Mouse (Mus musculus) neural tube, embryonic 11.5 days (tissue): Measurements from ENCODE around the gene Ifna13. TPM values are rescaled to one million over a fixed set of nuclear protein-coding genes. Genes with fewer than 3 reads are reported as not detected.

Experiments used
- ATAC-seq: fragments of 200-750 bp; cut with Nextera tagmentation; 2 replicates; pipeline ENCODE4 v1.8.0; 2017; ENCODE audit warnings: moderate number of reproducible peaks, mild to moderate bottlenecking, moderate TSS enrichment, moderate library complexity; ENCODE audit not compliant: insufficient read depth, low FRiP score, low TSS enrichment
- DNase-seq: peaks from one replicate; pipeline ENCODE4 v3.0.0-alpha.2; 2015; ENCODE audit warnings: low spot score
- H3K27ac ChIP-seq: fragments of 300-500 bp; sonication (generic); 2 replicates; pipeline ENCODE4 v1.5.1; 2014; ENCODE audit warnings: low read depth, mild to moderate bottlenecking, low read length
- H3K27me3 ChIP-seq: fragments of 300-500 bp; sonication (generic); 2 replicates; pipeline ENCODE4 v1.6.1; 2014; ENCODE audit warnings: mild to moderate bottlenecking, low read length, mixed read lengths; ENCODE audit not compliant: control insufficient read depth, insufficient read depth
- H3K36me3 ChIP-seq: fragments of 300-500 bp; sonication (generic); 2 replicates; pipeline ENCODE4 v1.6.1; 2014; ENCODE audit warnings: mild to moderate bottlenecking, low read length, moderate library complexity, mixed read lengths; ENCODE audit not compliant: control insufficient read depth, insufficient read depth
- H3K4me1 ChIP-seq: fragments of 300-500 bp; sonication (generic); 2 replicates; pipeline ENCODE4 v1.6.1; 2014; ENCODE audit warnings: low read length, mixed read lengths; ENCODE audit not compliant: control insufficient read depth, insufficient read depth
- H3K4me2 ChIP-seq: fragments of 300-500 bp; sonication (generic); 2 replicates; pipeline ENCODE4 v1.6.1; 2014; ENCODE audit warnings: low read depth, mild to moderate bottlenecking, moderate library complexity
- H3K4me3 ChIP-seq: fragments of 300-500 bp; sonication (generic); 2 replicates; pipeline ENCODE4 v1.5.1; 2014; ENCODE audit warnings: low read depth, low read length
- H3K9ac ChIP-seq: fragments of 300-500 bp; sonication (generic); 2 replicates; pipeline ENCODE4 v1.6.1; 2014; ENCODE audit warnings: mild to moderate bottlenecking, low read length
- H3K9me3 ChIP-seq: fragments of 300-500 bp; sonication (generic); 2 replicates; pipeline ENCODE4 v1.6.1; 2016; ENCODE audit warnings: low read length; ENCODE audit not compliant: control insufficient read depth
- WGBS: fragments of 180-500 bp; shearing (Covaris S2); extraction: QIAGEN DNeasy Blood & Tissue Kit; methylation state at CpG from one replicate; pipeline ENCODE4 v1.1.7; 2014; 5-methylcytosine and 5-hydroxymethylcytosine counted together
- polyA plus RNA-seq: library from polyadenylated mRNA; unstranded; fragments of >200 nt; fragmentation: Nextera tagmentation; extraction: Ambion mirVana; gene quantifications from 2 replicates; pipeline ENCODE4 v1.2.1, GENCODE M21; 2014

Ifna13 gene
- not detected in 2 replicates for polyA plus RNA-seq

DNA sequence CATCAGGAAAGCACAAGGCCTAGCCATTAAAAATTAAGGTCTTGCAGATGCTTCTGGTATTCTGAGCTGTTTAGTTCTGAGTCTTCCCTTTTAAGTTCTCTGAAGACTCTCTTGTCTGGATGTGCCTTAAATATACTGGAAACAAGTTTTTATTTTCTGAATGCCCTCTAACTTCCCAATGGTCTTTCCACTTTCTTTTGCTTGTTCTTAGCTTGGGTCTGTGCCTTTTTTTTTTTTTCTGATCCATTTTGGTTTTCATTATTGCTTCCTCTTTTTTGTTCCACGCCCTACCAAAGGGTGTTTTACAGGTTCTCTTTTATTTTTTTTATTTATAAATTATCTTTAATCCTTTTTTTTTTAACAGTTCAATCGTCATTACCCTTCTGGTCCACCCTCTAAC lies at the start of gene Ifna13:
Gene Ifna13 (minus strand): TSS at position 101 of the 400 bp plus-strand sequence.
- Histone ChIP-seq H3K4me3 (no peak within 1 kb of the TSS), H3K27me3 (no peaks in the 10 kb centered on the region), H3K36me3 (no peaks in the 10 kb centered on the region), H3K4me2 (no peak within 1 kb of the TSS), H3K9ac (no peak within 1 kb of the TSS), H3K4me1 (no peaks in the 10 kb centered on the region), H3K9me3 (no peaks in the 10 kb centered on the region), H3K27ac (no peak within 1 kb of the TSS)
- no peak for ATAC-seq
- DNase-seq = no peak
- 48% methylated on average over 2 of the region's 2 CpGs for WGBS

DNA sequence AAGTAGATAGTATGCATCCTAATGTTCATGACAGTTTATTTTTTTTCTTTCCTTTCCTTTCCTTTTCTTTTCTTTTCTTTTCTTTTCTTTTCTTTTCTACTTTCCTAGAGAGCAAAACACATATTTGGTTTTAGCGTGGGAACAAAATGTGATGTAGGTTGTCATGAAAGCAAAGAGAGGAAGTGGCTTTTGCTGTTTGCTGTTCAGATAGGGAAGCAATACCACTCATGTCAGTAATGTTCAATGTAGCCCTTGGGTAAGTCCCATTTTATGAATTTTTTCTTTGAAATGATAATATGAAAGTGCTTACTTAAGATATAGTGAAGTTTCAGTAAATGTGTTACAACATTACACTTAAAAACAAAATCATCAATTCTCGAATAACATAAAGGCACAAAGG lies 49.1 kb upstream of the Ifna13 start:
- no peak overlapping the region for H3K4me3 ChIP-seq
- ATAC-seq (no peak), DNase-seq (no peak)
- H3K27ac ChIP-seq = no peak overlapping the region
- H3K4me2 ChIP-seq = no peak overlapping the region
- H3K4me1 ChIP-seq = no peaks in the 10 kb centered on the region
- no peak overlapping the region for H3K9ac ChIP-seq
- no peaks in the 10 kb centered on the region for H3K27me3 ChIP-seq
- H3K36me3 ChIP-seq = no peaks in the 10 kb centered on the region
- 90% methylated on average over 2 of the region's 2 CpGs for WGBS
- no peaks in the 10 kb centered on the region for H3K9me3 ChIP-seq

DNA sequence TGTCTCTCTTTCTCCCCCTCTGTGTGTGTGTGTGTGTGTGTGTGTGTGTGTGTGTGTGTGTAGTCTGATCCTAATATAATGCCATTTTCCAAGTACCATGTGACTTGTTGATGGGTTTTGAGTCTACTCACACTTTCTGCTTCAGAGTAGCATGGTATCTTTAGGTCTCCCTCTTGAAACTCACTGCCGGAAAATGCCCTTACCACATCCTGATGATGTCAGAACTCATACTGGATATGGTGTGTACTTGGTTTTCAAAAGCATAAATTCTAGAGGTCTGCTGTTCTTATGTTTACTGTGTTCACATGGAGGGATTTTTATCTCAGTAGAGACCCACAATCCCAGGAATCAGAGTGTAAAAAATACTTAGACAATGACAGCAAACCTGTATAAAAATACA lies 48.3 kb upstream of the Ifna13 start:
- Histone ChIP-seq H3K9me3 (no peaks in the 10 kb centered on the region), H3K9ac (no peak overlapping the region), H3K27ac (no peak overlapping the region), H3K27me3 (no peaks in the 10 kb centered on the region), H3K4me3 (no peak overlapping the region), H3K36me3 (no peaks in the 10 kb centered on the region), H3K4me2 (no peak overlapping the region), H3K4me1 (no peaks in the 10 kb centered on the region)
- 86% methylated on average over 1 of the region's 1 CpGs for WGBS
- DNase-seq = no peak
- no peak for ATAC-seq

GRCm38 (mm10) chr4:88691259-88691658 lies 47.0 kb upstream of the Ifna13 start, which contains the start of gene Ifnab:
TSS of gene Ifnab (minus strand) at chr4:88691359.
- 66% methylated on average over 2 of the region's 2 CpGs for WGBS
- Histone ChIP-seq H3K9ac (no peak within 1 kb of the TSS), H3K27me3 (no peaks in the 10 kb centered on the region), H3K4me2 (no peak within 1 kb of the TSS), H3K4me1 (no peaks in the 10 kb centered on the region), H3K27ac (no peak within 1 kb of the TSS), H3K9me3 (no peaks in the 10 kb centered on the region), H3K4me3 (no peak within 1 kb of the TSS), H3K36me3 (no peaks in the 10 kb centered on the region)
- DNase-seq (no peak), ATAC-seq (no peak)

DNA sequence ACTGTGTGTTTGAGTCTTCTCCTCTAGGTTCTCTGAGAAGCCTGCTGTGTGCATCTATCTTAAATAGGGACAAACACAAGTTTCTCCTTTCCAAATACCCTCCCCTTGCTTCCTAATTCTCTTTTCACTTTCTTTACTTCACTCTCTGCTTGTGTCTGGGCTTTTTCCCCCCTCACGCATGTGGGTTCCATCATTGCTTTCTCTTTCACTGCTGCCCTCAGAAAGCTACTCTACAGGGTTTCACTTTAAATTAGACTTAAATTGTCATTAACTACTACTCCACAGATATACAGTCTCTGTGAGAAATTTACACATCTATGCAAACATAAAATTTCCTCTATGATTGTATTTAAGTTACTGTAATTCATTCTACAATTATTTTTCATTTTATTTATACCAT lies 39.6 kb upstream of the Ifna13 start, which contains the start of gene Ifna2:
Gene Ifna2 (minus strand): TSS at position 101 of the 400 bp plus-strand sequence.
- Histone ChIP-seq H3K27ac (no peak within 1 kb of the TSS), H3K9ac (no peak within 1 kb of the TSS), H3K9me3 (no peaks in the 10 kb centered on the region), H3K4me1 (no peaks in the 10 kb centered on the region), H3K36me3 (no peaks in the 10 kb centered on the region), H3K27me3 (no peaks in the 10 kb centered on the region), H3K4me2 (no peak within 1 kb of the TSS), H3K4me3 (no peak within 1 kb of the TSS)
- WGBS = 96% methylated on average over 1 of the region's 1 CpGs
- DNase-seq (no peak), ATAC-seq (no peak)

DNA sequence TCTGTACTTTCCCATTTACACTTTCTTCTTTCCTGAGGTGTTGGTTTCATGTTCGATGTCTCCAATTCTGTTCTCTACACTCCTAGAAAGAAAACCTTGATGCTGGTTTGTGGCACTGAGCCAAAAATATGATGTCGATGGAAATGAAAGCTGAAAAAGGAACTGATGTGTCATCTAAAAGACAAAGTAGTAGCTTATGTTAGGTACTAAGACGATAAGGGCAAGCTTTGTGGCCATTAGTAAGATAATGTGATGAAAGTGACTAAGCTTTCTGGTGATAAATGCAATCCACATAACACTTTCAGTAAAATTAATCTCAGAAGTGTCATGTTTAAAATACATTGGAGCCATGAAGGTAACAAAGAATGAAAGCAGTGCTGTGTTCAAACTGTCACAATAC lies 37.1 kb upstream of the Ifna13 start:
- Histone ChIP-seq H3K4me3 (no peak overlapping the region), H3K9ac (no peak overlapping the region), H3K9me3 (no peaks in the 10 kb centered on the region), H3K27me3 (no peaks in the 10 kb centered on the region), H3K4me1 (no peaks in the 10 kb centered on the region), H3K27ac (no peak overlapping the region), H3K36me3 (no peaks in the 10 kb centered on the region), H3K4me2 (no peak overlapping the region)
- WGBS = 84% methylated on average over 3 of the region's 3 CpGs
- ATAC-seq = no peak
- no peak for DNase-seq

DNA sequence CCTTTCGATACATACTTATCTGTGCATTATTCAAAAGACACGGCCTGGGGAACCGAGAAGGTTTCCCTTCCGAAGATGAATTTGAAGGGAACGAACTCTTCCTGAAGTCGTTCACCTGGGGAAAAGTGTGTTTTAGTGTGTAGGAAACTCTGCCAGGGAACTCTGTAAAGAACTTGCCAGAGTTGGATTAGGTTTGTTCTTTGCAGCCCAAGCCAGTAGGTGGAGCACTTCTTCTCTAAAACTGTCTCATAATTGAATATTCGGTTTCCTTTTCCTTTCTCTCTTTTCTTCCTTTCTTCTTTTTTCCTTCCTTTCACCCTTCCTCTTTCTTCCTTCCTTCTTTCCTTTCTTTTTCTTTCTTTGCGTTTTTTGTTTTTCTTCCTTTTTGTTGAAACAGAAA lies 36.1 kb upstream of the Ifna13 start:
- Histone ChIP-seq H3K4me3 (no peak overlapping the region), H3K4me1 (no peaks in the 10 kb centered on the region), H3K4me2 (no peak overlapping the region), H3K27ac (no peak overlapping the region), H3K9me3 (no peaks in the 10 kb centered on the region), H3K9ac (no peak overlapping the region), H3K27me3 (no peaks in the 10 kb centered on the region), H3K36me3 (no peaks in the 10 kb centered on the region)
- WGBS = 52% methylated on average over 8 of the region's 8 CpGs
- DNase-seq = peak; percentile 30
- no peak for ATAC-seq

DNA sequence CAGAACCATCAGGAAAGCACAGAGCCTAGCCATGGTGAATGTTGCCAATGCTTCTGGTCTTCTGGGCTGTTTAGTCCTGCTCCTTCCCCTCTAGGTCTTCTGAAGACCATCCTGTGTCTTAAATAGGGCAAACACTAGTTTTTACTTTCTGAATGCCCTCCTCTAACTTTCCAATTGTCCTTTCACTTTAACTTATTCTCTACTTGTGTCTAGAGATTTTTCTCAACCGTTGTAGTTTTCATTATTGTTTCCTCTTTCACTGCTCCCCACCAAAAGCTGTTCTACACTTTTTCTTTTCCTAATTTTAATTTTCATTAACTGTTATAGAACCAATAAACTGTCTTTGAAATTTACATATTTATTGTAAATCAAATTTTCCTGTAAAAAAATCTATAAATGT lies 32.6 kb upstream of the Ifna13 start, which contains the start of gene Ifna16:
Gene Ifna16 (minus strand): TSS at position 101 of the 400 bp plus-strand sequence.
- Histone ChIP-seq H3K9me3 (no peaks in the 10 kb centered on the region), H3K36me3 (no peaks in the 10 kb centered on the region), H3K27me3 (no peaks in the 10 kb centered on the region), H3K9ac (no peak within 1 kb of the TSS), H3K4me1 (no peaks in the 10 kb centered on the region), H3K4me2 (no peak within 1 kb of the TSS), H3K27ac (no peak within 1 kb of the TSS), H3K4me3 (no peak within 1 kb of the TSS)
- WGBS = 89% methylated on average over 1 of the region's 1 CpGs
- DNase-seq (no peak), ATAC-seq (no peak)

GRCm38 (mm10) chr4:88655461-88655860 lies 11.2 kb upstream of the Ifna13 start:
- H3K36me3 ChIP-seq = no peaks in the 10 kb centered on the region
- ATAC-seq = no peak
- no peak overlapping the region for H3K4me3 ChIP-seq
- H3K9ac ChIP-seq = no peak overlapping the region
- H3K27ac ChIP-seq = no peak overlapping the region
- H3K9me3 ChIP-seq = no peaks in the 10 kb centered on the region
- no peaks in the 10 kb centered on the region for H3K27me3 ChIP-seq
- H3K4me1 ChIP-seq = no peaks in the 10 kb centered on the region
- 61% methylated on average over 1 of the region's 1 CpGs for WGBS
- H3K4me2 ChIP-seq = no peak overlapping the region
- no peak for DNase-seq
